Mouse (Mus musculus): ENCODE results near the gene Olfr460.
A peak's percentile ranks its signal among the peaks of the same experiment; 100 is the strongest.
"Not testable (repeated sequence)": the region's sequence is repeated elsewhere in the genome, so short reads cannot be mapped to it uniquely, and the experiment has no call there.

The Olfr460 gene

GRCm38 (mm10) chr6:40569187-40569586 is at the start of gene Olfr460:
TSS of gene Olfr460 (plus strand) at chr6:40569487.
- DNase-seq (ENCODE audit: low spot score): no peak

DNA sequence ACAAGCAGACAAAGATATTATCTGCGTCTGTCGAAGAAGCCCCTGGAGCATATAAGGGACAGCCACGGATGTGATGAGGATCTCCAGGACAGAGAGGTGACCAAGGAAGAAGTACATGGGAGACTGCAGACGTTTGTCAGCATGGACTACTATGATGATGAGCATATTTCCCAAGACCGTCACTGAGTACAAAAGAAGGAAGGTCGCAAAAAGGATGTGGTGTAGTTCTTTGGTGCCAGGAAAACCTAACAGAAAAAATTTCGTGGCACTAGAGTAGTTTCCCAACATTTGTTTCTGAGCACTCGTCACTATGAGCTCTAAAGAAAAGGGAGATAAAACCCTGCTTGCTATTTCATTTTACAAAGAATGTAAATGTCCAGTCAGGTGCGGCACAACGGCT is 24.6 kb upstream of the Olfr460 start:
- DNase-seq (ENCODE audit: low spot score): no peak

DNA sequence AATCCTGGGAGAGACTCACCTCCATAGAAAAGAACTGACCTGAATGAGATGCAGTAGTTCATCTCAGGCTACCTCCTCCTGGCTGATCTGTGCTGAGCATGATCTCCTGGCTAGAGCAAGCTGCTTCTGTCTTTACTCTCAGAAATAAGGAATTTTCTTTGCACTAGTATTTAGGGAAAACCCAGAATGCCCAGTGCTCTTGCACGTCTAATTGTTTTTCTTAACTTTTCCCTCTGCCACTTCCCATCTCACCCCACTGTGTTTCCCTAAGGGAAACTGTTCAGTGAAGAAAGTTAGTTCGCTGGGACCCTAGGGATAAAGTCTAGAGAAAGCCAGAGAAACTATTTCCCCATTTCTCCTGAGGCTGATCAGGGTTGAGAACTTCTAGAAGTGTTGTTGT is 14.3 kb upstream of the Olfr460 start, which contains the start of gene Olfr461:
Olfr461 (minus strand) TSS at position 101 of the 400 bp plus-strand sequence.
- no peak for DNase-seq (ENCODE audit: low spot score)

- no peak for DNase-seq (ENCODE audit: low spot score)
These were observed 4.3 kb downstream of the Olfr460 start for GRCm38 (mm10) chr6:40573618-40574017.

GRCm38 (mm10) chr6:40576305-40576704 is 7.0 kb downstream of the Olfr460 start:
- no peak for DNase-seq (ENCODE audit: low spot score)

GRCm38 (mm10) chr6:40584336-40584735 is 15.0 kb downstream of the Olfr460 start:
- no peak for DNase-seq (ENCODE audit: low spot score)

DNA sequence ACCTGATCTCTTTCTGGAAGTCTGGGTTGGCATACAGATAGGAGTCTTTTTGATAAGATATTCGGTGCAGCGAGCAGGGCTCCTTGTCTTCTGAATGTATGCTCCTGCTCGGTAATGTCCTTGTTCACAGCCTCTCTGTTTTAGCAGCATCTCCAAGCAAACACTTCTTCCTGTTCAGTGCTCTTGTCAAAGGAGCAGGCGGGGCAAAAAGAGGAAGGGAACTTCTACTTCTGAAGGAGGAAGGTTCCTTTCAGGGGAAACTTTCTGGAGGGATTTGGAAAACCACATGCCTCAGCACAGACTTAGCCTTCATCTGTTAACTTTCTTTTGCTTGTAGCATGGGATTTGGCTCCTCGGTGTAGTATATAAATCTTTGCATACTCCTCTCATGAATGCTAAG is 16.4 kb downstream of the Olfr460 start, which contains the start of gene Clec5a:
Clec5a (minus strand) TSS at position 177 of the 400 bp plus-strand sequence.
- no peak for DNase-seq (ENCODE audit: low spot score)

DNA sequence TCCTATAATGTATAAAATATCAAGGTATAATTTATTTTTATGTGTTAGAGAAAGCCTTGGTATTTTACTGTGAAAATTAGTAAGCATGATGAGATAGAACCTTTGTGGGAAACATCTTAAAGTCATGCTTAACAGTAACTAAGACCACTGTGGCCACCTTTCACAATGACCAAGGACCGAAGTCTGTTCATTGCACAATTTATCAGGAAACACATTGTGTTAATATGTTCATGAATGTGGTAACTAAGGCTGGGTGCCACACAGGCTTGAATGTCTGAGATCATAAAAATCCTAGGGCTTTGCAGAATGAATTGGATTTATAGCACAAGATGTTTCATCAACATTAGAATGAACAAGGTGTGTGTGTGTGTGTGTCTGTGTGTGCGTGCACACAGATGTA is 19.1 kb downstream of the Olfr460 start:
- DNase-seq (ENCODE audit: low spot score): no peak

- DNase-seq (ENCODE audit: low spot score): no peak
These were observed 25.7 kb downstream of the Olfr460 start for GRCm38 (mm10) chr6:40594804-40595550.

DNA sequence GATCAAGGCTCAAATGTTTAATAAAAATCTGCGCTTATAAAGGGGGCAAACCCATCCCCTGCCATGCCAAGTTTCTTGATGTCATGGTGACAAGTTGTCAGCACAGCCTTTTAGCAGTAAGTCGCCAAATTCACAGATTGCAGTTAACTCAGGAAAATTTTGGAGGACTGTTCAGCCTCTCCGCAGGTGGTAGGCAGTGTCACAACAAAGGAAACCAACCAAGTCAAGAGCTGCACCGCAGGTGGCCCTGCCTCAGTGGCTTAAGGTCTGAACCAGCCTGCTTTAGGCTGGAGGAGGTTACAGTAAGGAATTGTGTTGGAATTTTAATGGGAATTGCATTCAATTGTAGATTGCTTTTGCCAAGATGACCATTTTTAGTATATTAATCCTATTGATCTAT is 29.3 kb downstream of the Olfr460 start:
- not testable (repeated sequence) for DNase-seq (ENCODE audit: low spot score)

- DNase-seq (ENCODE audit: low spot score): no peak
These were observed 38.1 kb downstream of the Olfr460 start for GRCm38 (mm10) chr6:40607431-40607830.

- no peak for DNase-seq (ENCODE audit: low spot score)
These were observed 41.0 kb downstream of the Olfr460 start for GRCm38 (mm10) chr6:40610244-40610643.

DNA sequence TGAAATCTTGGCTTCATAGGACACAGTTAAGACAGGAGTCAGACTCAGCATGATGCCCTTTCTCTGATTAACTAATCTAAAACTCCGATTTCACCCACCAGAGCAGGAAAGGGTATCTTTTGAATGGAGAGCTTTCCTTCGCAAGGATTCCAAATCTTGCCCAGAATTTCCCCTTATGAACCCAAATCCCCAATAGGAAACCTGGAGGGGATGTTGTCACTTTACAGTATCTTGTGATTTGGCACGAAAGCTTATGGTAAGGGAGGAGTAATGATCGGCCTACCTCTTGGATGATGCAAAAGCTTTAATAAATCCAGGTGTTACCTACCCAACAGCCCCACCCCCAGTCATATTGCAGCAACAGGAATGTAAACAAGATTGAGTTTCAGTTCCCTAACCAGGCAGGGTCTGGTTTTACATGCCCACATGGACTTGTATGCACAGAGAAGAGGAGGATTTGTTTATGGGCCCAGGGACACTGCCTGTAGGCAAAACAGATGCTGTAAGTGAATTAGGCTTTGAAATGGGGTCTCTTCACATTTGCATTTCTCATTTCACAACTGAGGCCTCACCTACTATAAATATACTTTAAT is 44.1 kb downstream of the Olfr460 start, which contains the start of gene Tas2r138:
Tas2r138 (minus strand) TSS at position 51 of the 593 bp plus-strand sequence.
- no peak for DNase-seq (ENCODE audit: low spot score)

DNA sequence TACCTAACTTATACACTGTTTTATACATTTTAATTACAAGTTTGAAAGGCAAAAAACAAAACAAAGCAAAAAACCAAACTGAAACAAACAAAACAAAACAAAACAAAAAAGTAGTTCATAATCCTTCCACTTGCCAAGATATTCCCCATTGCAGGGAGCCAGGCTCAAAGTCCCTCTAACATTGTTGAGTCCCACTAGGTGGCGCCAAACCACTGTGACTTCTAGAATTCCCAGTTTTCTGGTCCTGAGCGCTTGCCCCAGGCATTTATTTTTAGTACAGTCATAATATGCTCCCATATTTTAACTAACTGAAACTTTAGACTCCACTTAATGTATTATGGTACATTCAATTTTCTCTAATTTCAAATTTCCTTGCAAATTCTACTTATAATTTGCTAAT is 48.7 kb downstream of the Olfr460 start:
- DNase-seq (ENCODE audit: low spot score): peak; percentile 85
